In genomic region chr19:21507561-21508232, GRCm38 (mm10) we compare ENCODE assay signal across 16 mouse cellular contexts. TPM values are rescaled to one million over a fixed set of nuclear protein-coding genes. Genes with fewer than 3 reads are reported as not detected.
DNase-seq lines count a peak whose midpoint lies in the region; ATAC-seq and TF ChIP-seq lines count a peak whose summit lies in the region.
"Had no signal": no experiment of that assay in that cellular context is flagged by ENCODE, and none has a peak within 500 bp of the region (broad histone marks: within the 10 kb centered on the region; RNA-seq: fewer than 3 reads in every experiment).

No protein-coding gene starts in this region.

- H3K4me2 ChIP-seq in kidney, embryonic 15.5 days: no peak overlapping the region
- H3K4me2 ChIP-seq in intestine, postnatal 0 days (replicated peaks; ENCODE audit: low read depth): no peak overlapping the region
- H3K4me2 ChIP-seq in midbrain, embryonic 13.5 days (replicated peaks): no peak overlapping the region
- H3K4me2 ChIP-seq: heart, embryonic 11.5 days; limb, embryonic 15.5 days; lung, embryonic 15.5 days; midbrain, embryonic 12.5 days; neural tube, embryonic 12.5 days had no signal

- 81% methylated on average over 7 of the region's 7 CpGs for WGBS in kidney, embryonic 15.5 days
- WGBS in intestine, postnatal 0 days: 52% methylated on average over 7 of the region's 7 CpGs
- 85% methylated on average over 7 of the region's 7 CpGs for WGBS in midbrain, embryonic 13.5 days

- H3K9me3 ChIP-seq in kidney, embryonic 15.5 days (replicated peaks): no peaks in the 10 kb centered on the region
- no peaks in the 10 kb centered on the region for H3K9me3 ChIP-seq in intestine, postnatal 0 days (ENCODE audit: control insufficient read depth)
- H3K9me3 ChIP-seq in midbrain, embryonic 13.5 days: no peaks in the 10 kb centered on the region
- H3K9me3 ChIP-seq: limb, embryonic 15.5 days; lung, embryonic 15.5 days; midbrain, embryonic 12.5 days; neural tube, embryonic 12.5 days had no signal

- no peaks in the 10 kb centered on the region for H3K36me3 ChIP-seq in kidney, embryonic 15.5 days
- no peaks in the 10 kb centered on the region for H3K36me3 ChIP-seq in testis, adult 2 months (ENCODE audit: control insufficient read depth, insufficient read depth, low read length)
- H3K36me3 ChIP-seq in intestine, postnatal 0 days (ENCODE audit: control insufficient read depth, insufficient read depth): no peaks in the 10 kb centered on the region
- H3K36me3 ChIP-seq in midbrain, embryonic 13.5 days: no peaks in the 10 kb centered on the region
- H3K36me3 ChIP-seq: limb, embryonic 15.5 days; lung, embryonic 15.5 days; midbrain, embryonic 12.5 days; neural tube, embryonic 12.5 days had no signal

- H3K4me3 ChIP-seq in kidney, embryonic 15.5 days (replicated peaks): no peak overlapping the region
- no peak overlapping the region for H3K4me3 ChIP-seq in testis, adult 2 months (ENCODE audit: control insufficient read depth, low read depth, low read length)
- H3K4me3 ChIP-seq in intestine, postnatal 0 days (ENCODE audit: low read depth, low read length): no peak overlapping the region
- no peak overlapping the region for H3K4me3 ChIP-seq in midbrain, embryonic 13.5 days (replicated peaks)
- H3K4me3 ChIP-seq: erythroblast, embryonic 14.5 days; limb, embryonic 15.5 days; lung, embryonic 15.5 days; midbrain, embryonic 12.5 days; neural tube, embryonic 12.5 days had no signal

- DNase-seq in kidney, adult 11 months: peak; percentile 23
- no peak for DNase-seq in testis, postnatal 10 days (ENCODE audit: low spot score)
- DNase-seq in testis, postnatal 14 days (ENCODE audit: low spot score): peak; percentile 22
- no peak for DNase-seq in B cell, adult 2 months
- DNase-seq: adrenal gland, postnatal 25 days; gastrocnemius, postnatal 14 days had no signal

- no peak overlapping the region for H3K27ac ChIP-seq in kidney, embryonic 15.5 days
- H3K27ac ChIP-seq in testis, adult 2 months (ENCODE audit: control insufficient read depth, insufficient read depth, low read depth, low read length): peak overlapping the region; percentile 29; the same call in 1 of the 2 replicates
- peak overlapping the region; percentile 80 for H3K27ac ChIP-seq in intestine, postnatal 0 days (ENCODE audit: low read depth, low read length)
- H3K27ac ChIP-seq in midbrain, embryonic 13.5 days: no peak overlapping the region
- H3K27ac ChIP-seq: limb, embryonic 15.5 days; lung, embryonic 15.5 days; midbrain, embryonic 12.5 days; neural tube, embryonic 12.5 days had no signal

- no peaks in the 10 kb centered on the region for H3K4me1 ChIP-seq in kidney, embryonic 15.5 days
- no peaks in the 10 kb centered on the region for H3K4me1 ChIP-seq in testis, adult 2 months (ENCODE audit: control insufficient read depth, insufficient read depth, low read length)
- no peaks in the 10 kb centered on the region for H3K4me1 ChIP-seq in intestine, postnatal 0 days (replicated peaks; ENCODE audit: control insufficient read depth, insufficient read depth, low read length)
- no peaks in the 10 kb centered on the region for H3K4me1 ChIP-seq in midbrain, embryonic 13.5 days (replicated peaks)
- H3K4me1 ChIP-seq: limb, embryonic 15.5 days; lung, embryonic 15.5 days; midbrain, embryonic 12.5 days; neural tube, embryonic 12.5 days had no signal

- TF ChIP-seq CTCF in testis, adult 2 months (IDR thresholded peaks at IDR 0.05; ENCODE audit: control insufficient read depth, insufficient read depth, insufficient replicate concordance, low read depth, low read length): no peak
- no peak for TF ChIP-seq CTCF in intestine, postnatal 0 days (IDR thresholded peaks at IDR 0.05; ENCODE audit: low read depth)

- H3K27me3 ChIP-seq in kidney, embryonic 15.5 days: no peaks in the 10 kb centered on the region
- no peaks in the 10 kb centered on the region for H3K27me3 ChIP-seq in testis, adult 2 months (ENCODE audit: control insufficient read depth, insufficient read depth, low read length)
- no peaks in the 10 kb centered on the region for H3K27me3 ChIP-seq in intestine, postnatal 0 days (replicated peaks; ENCODE audit: control insufficient read depth, insufficient read depth, low read length)
- H3K27me3 ChIP-seq in midbrain, embryonic 13.5 days: no peaks in the 10 kb centered on the region
- H3K27me3 ChIP-seq: limb, embryonic 15.5 days; lung, embryonic 15.5 days; midbrain, embryonic 12.5 days; neural tube, embryonic 12.5 days had no signal

- H3K9ac ChIP-seq in kidney, embryonic 15.5 days: no peak overlapping the region
- H3K9ac ChIP-seq in intestine, postnatal 0 days (ENCODE audit: low read depth, low read length): no peak overlapping the region
- no peak overlapping the region for H3K9ac ChIP-seq in midbrain, embryonic 13.5 days (replicated peaks)
- H3K9ac ChIP-seq: limb, embryonic 15.5 days; lung, embryonic 15.5 days; midbrain, embryonic 12.5 days; neural tube, embryonic 12.5 days had no signal

- ATAC-seq in kidney, embryonic 15.5 days (replicated peaks; ENCODE audit: low FRiP score): no peak
- peak; percentile 82 for ATAC-seq in intestine, postnatal 0 days
- no peak for ATAC-seq in midbrain, embryonic 13.5 days

- TF ChIP-seq POLR2A in testis, adult 2 months (IDR thresholded peaks at IDR 0.05; ENCODE audit: control insufficient read depth, low read depth, low read length): no peak

RNA-seq across cellular contexts. Expression of gene Gda, which starts 34.5 kb away (rescaled TPM):
- 0.15 and 0.17 TPM in 2 replicates for polyA plus RNA-seq in kidney, embryonic 15.5 days (2015; fragmentation: Nextera tagmentation; extraction: Ambion mirVana)
- polyA plus RNA-seq in testis, adult 2 months (2012; rRNA removed): 0.78 and 1.0 TPM in 2 replicates
- 37.3 and 46.8 TPM in 2 replicates for polyA plus RNA-seq in intestine, postnatal 0 days (2015; fragmentation: Nextera tagmentation; extraction: Ambion mirVana)
- polyA plus RNA-seq in midbrain, embryonic 13.5 days (2015; fragmentation: Nextera tagmentation; extraction: Ambion mirVana): 0.08 and 0.15 TPM in 2 replicates
- polyA plus RNA-seq: erythroblast, embryonic 14.5 days; heart, embryonic 11.5 days; midbrain, embryonic 12.5 days had no signal

Comparison
In these comparisons a context has a peak if more than half of its experiments do, and no peak if none do; other contexts are left out.
1. DNase-seq: peak in kidney, adult 11 months (single experiment) and testis, postnatal 14 days (single experiment); none in testis, postnatal 10 days (single experiment) and B cell, adult 2 months (0 of 2).
2. H3K27ac ChIP-seq: peak in testis, adult 2 months (single experiment) and intestine, postnatal 0 days (single experiment); none in kidney, embryonic 15.5 days (single experiment) and midbrain, embryonic 13.5 days (single experiment).
3. RNA of gene Gda, which starts 34.5 kb away (polyA plus RNA-seq): 37.3 to 46.8 TPM in intestine, postnatal 0 days; 0.78 to 1.0 TPM in testis, adult 2 months, 0.15 to 0.17 TPM in kidney, embryonic 15.5 days and 0.08 to 0.15 TPM in midbrain, embryonic 13.5 days; every median in the first group is over 10 times any median in the second.